In the genomic region with DNA sequence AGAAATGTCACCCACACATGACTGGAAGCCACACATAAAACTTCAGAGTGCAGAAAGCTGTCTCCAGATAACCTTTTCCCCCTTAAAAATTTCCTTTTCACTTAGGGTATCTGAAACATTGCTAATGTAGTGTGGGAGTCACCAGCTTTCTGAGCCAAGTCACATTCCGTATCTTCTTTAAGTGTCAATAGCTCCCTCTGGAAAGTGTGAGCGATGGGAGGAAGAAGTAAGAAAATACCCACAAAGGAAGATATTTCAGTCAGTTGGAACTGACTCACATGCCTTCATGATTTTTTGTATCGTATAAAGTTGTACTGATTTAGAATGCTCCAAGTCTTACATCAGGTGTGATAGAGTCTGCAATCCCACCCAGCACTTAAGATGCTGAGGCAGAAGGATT, we compare ENCODE assay signal across 18 mouse cellular contexts.
DNase-seq lines count a peak whose midpoint lies in the region; TF ChIP-seq lines count a peak whose summit lies in the region.
"Had no signal": no experiment of that assay in that cellular context is flagged by ENCODE, and none has a peak within 500 bp of the region (broad histone marks: within the 10 kb centered on the region; RNA-seq: fewer than 3 reads in every experiment).

No protein-coding gene starts in this region.

- H3K4me3 ChIP-seq in layer of hippocampus, adult 2 months, result no peak overlapping the region
- no peak overlapping the region for H3K4me3 ChIP-seq in midbrain, embryonic 10.5 days
- H3K4me3 ChIP-seq: embryonic facial prominence, embryonic 10.5 days; embryonic facial prominence, embryonic 12.5 days; forebrain, embryonic 13.5 days; forebrain, embryonic 15.5 days had no signal

- 95% methylated on average over 3 of the region's 3 CpGs for WGBS in midbrain, embryonic 10.5 days

- no peak for TF ChIP-seq CTCF in layer of hippocampus, adult 2 months (conservative IDR thresholded peaks at IDR 0.05)

- 0 out of 2 replicates have a peak overlapping the region, but pooled peaks have one; percentile 14 for H3K27ac ChIP-seq in layer of hippocampus, adult 2 months
- no peak overlapping the region for H3K27ac ChIP-seq in midbrain, embryonic 10.5 days (replicated peaks)
- H3K27ac ChIP-seq: embryonic facial prominence, embryonic 10.5 days; embryonic facial prominence, embryonic 12.5 days; forebrain, embryonic 13.5 days; forebrain, embryonic 15.5 days had no signal

- peaks cover 27% of the 10 kb centered on the region for H3K36me3 ChIP-seq in midbrain, embryonic 10.5 days
- H3K36me3 ChIP-seq: embryonic facial prominence, embryonic 10.5 days; embryonic facial prominence, embryonic 12.5 days had no signal

- no peaks in the 10 kb centered on the region for H3K9me3 ChIP-seq in midbrain, embryonic 10.5 days (replicated peaks)
- H3K9me3 ChIP-seq: embryonic facial prominence, embryonic 10.5 days; embryonic facial prominence, embryonic 12.5 days; forebrain, embryonic 13.5 days; forebrain, embryonic 15.5 days had no signal

- no peaks in the 10 kb centered on the region for H3K27me3 ChIP-seq in midbrain, embryonic 10.5 days (ENCODE audit: low read depth, poor library complexity, severe bottlenecking)
- H3K27me3 ChIP-seq: embryonic facial prominence, embryonic 12.5 days; forebrain, embryonic 13.5 days; forebrain, embryonic 15.5 days had no signal

- no peaks in the 10 kb centered on the region for H3K4me1 ChIP-seq in midbrain, embryonic 10.5 days
- H3K4me1 ChIP-seq: embryonic facial prominence, embryonic 10.5 days; embryonic facial prominence, embryonic 12.5 days; forebrain, embryonic 13.5 days; forebrain, embryonic 15.5 days had no signal

- no peak for DNase-seq in layer of hippocampus, adult 2 months (ENCODE audit: low spot score in 2 of 2)
- no peak for DNase-seq in layer of hippocampus, adult 18-20 months (ENCODE audit: low spot score in 2 of 2)
- peak; percentile 44 for DNase-seq in brain, adult 2 months (ENCODE audit: low read depth, low spot score)
- DNase-seq in telencephalon, adult 2 months (ENCODE audit: low read depth, low spot score), result peak; percentile 27
- DNase-seq in midbrain, embryonic 10.5 days (ENCODE audit: low spot score), result no peak
- DNase-seq: adrenal gland, adult 2 months; adrenal gland, postnatal 10 days; adrenal gland, postnatal 25 days; cerebellum, adult 11-12 months; cerebellum, adult 2 months; cerebellum, adult 9-10 months; cerebellum, postnatal 10 days; cerebellum, postnatal 25 days; forebrain, postnatal 0 days had no signal

Comparison
In these comparisons a context has a peak if more than half of its experiments do, and no peak if none do; other contexts are left out.
1. DNase-seq: peak in brain, adult 2 months (single experiment) and telencephalon, adult 2 months (single experiment); none in layer of hippocampus, adult 2 months (0 of 2), layer of hippocampus, adult 18-20 months (0 of 2) and midbrain, embryonic 10.5 days (single experiment).